Mouse (Mus musculus) CH12.LX (cell line): ENCODE data around the gene 4930442H23Rik. TPM values are rescaled to one million over a fixed set of nuclear protein-coding genes. Genes with fewer than 3 reads are reported as not detected.

Source experiments
- DNase-seq: peaks from one replicate; pipeline ENCODE4 v3.0.0-alpha.2; 2013; ENCODE audit errors: extremely low read depth
- H3K27ac ChIP-seq: 2 replicates; pipeline ENCODE4 v1.5.1; 2012; ENCODE audit warnings: low read depth, mild to moderate bottlenecking, control low read depth, moderate library complexity; ENCODE audit not compliant: insufficient read depth
- H3K27me3 ChIP-seq: replicated peaks from 2 replicates; pipeline ENCODE3; 2012; ENCODE audit warnings: inconsistent platforms
- H3K36me3 ChIP-seq, 2 experiments: replicated peaks in 1 of 2; 2 replicates each; pipeline versions ENCODE3 to v1.6.1; 2012; ENCODE audit warnings: inconsistent platforms in 1 of 2, low read length in 1 of 2, mild to moderate bottlenecking in 1 of 2, mixed read lengths in 1 of 2, moderate library complexity in 1 of 2; ENCODE audit not compliant: control insufficient read depth in 1 of 2, insufficient read depth in 1 of 2
- H3K4me1 ChIP-seq, 2 experiments: 2 replicates each; pipeline ENCODE4 v1.6.1; 2012; ENCODE audit warnings: inconsistent platforms in 1 of 2, moderate library complexity in 1 of 2; ENCODE audit not compliant: insufficient read depth in 2 of 2, control insufficient read depth in 1 of 2
- H3K4me2 ChIP-seq: 2 replicates; pipeline ENCODE4 v1.6.1; 2012; ENCODE audit warnings: low read depth, mild to moderate bottlenecking, control low read depth; ENCODE audit not compliant: poor library complexity, insufficient read depth, severe bottlenecking
- H3K4me3 ChIP-seq, 3 experiments: fragments of 150-350 bp in 1 of 3; sonication (generic) in 1 of 3; replicated peaks in 1 of 3; 2 replicates each; pipeline versions ENCODE3 to v1.5.1; 2011 to 2012; ENCODE audit warnings: low read depth in 2 of 3, low read length in 2 of 3, mild to moderate bottlenecking in 2 of 3, moderate library complexity in 2 of 3, control low read depth in 1 of 3, improper control_type of control experiment in 1 of 3, inconsistent platforms in 1 of 3, mixed read lengths in 1 of 3; ENCODE audit not compliant: poor library complexity in 1 of 3
- H3K79me2 ChIP-seq: replicated peaks from 2 replicates; pipeline ENCODE4 v1.6.1; 2012; ENCODE audit warnings: mild to moderate bottlenecking, moderate library complexity; ENCODE audit not compliant: control insufficient read depth, poor library complexity, insufficient read depth, severe bottlenecking; ENCODE audit errors: extremely low read depth
- H3K9ac ChIP-seq: 2 replicates; pipeline ENCODE4 v1.6.1; 2012; ENCODE audit warnings: low read depth, mild to moderate bottlenecking, control low read depth, moderate library complexity; ENCODE audit not compliant: insufficient read depth
- H3K9me3 ChIP-seq: replicated peaks from 2 replicates; pipeline ENCODE3; 2012; ENCODE audit warnings: low read length, inconsistent platforms, mixed read lengths
- BHLHE40 ChIP-seq: IDR thresholded peaks from 2 replicates; pipeline ENCODE4 v1.6.1; 2011; ENCODE audit warnings: mild to moderate bottlenecking, low read depth, low read length, improper control_type of control experiment
- CTCF ChIP-seq, 2 experiments: IDR thresholded peaks in 1 of 2; conservative IDR thresholded peaks in 1 of 2; 2 replicates each; pipeline ENCODE4 v1.5.1; 2011 to 2012; ENCODE audit warnings: low read depth in 2 of 2, low read length in 2 of 2, improper control_type of control experiment in 1 of 2, inconsistent platforms in 1 of 2, mild to moderate bottlenecking in 1 of 2, moderate library complexity in 1 of 2
- E2F4 ChIP-seq: IDR thresholded peaks from 2 replicates; pipeline ENCODE4 v1.6.1; 2011; ENCODE audit warnings: low read depth, low read length, improper control_type of control experiment; ENCODE audit not compliant: insufficient replicate concordance
- EP300 ChIP-seq: IDR thresholded peaks from 2 replicates; pipeline ENCODE4 v1.6.1; 2011; ENCODE audit warnings: low read length, improper control_type of control experiment
- IRF4 ChIP-seq: IDR thresholded peaks from 2 replicates; pipeline ENCODE4 v1.6.1; 2014; ENCODE audit warnings: low read depth, mild to moderate bottlenecking, inconsistent platforms, low read length, improper control_type of control experiment
- JUND ChIP-seq: conservative IDR thresholded peaks from 2 replicates; pipeline ENCODE4 v1.6.1; 2011; ENCODE audit warnings: low read depth, low read length, improper control_type of control experiment
- KAT2A ChIP-seq: IDR thresholded peaks from 2 replicates; pipeline ENCODE4 v1.6.1; 2012; ENCODE audit warnings: low read length, improper control_type of control experiment, inconsistent platforms; ENCODE audit not compliant: insufficient replicate concordance
- MAX ChIP-seq: IDR thresholded peaks from 2 replicates; pipeline ENCODE4 v1.6.1; 2011; ENCODE audit warnings: low read length, improper control_type of control experiment
- MXI1 ChIP-seq: IDR thresholded peaks from 2 replicates; pipeline ENCODE4 v1.6.1; 2011; ENCODE audit warnings: mild to moderate bottlenecking, low read depth, low read length, improper control_type of control experiment
- MYC ChIP-seq: IDR thresholded peaks from 2 replicates; pipeline ENCODE4 v1.6.1; 2011; ENCODE audit warnings: low read depth, mild to moderate bottlenecking, improper control_type of control experiment, low read length
- NELFE ChIP-seq: IDR thresholded peaks from 2 replicates; pipeline ENCODE4 v1.6.1; 2011; ENCODE audit warnings: low read depth, low read length, improper control_type of control experiment
- NRF1 ChIP-seq: IDR thresholded peaks from 2 replicates; pipeline ENCODE4 v1.6.1; 2014; ENCODE audit warnings: low read depth, mild to moderate bottlenecking, inconsistent platforms, low read length, improper control_type of control experiment, moderate library complexity
- POLR2A ChIP-seq: IDR thresholded peaks from 2 replicates; pipeline ENCODE4 v1.6.1; 2011; ENCODE audit warnings: low read depth, mild to moderate bottlenecking, improper control_type of control experiment, low read length
- RCOR1 ChIP-seq: conservative IDR thresholded peaks from 2 replicates; pipeline ENCODE4 v1.6.1; 2012; ENCODE audit warnings: low read depth, mild to moderate bottlenecking, inconsistent platforms, low read length, improper control_type of control experiment
- SIN3A ChIP-seq: IDR thresholded peaks from 2 replicates; pipeline ENCODE4 v1.6.1; 2012; ENCODE audit warnings: low read length, improper control_type of control experiment, inconsistent platforms
- SMC3 ChIP-seq: IDR thresholded peaks from 2 replicates; pipeline ENCODE4 v1.6.1; 2011; ENCODE audit warnings: low read depth, low read length, improper control_type of control experiment
- TBP ChIP-seq: conservative IDR thresholded peaks from 2 replicates; pipeline ENCODE4 v1.6.1; 2011; ENCODE audit warnings: low read depth, low read length, improper control_type of control experiment
- TCF12 ChIP-seq: IDR thresholded peaks from 2 replicates; pipeline ENCODE4 v1.6.1; 2014; ENCODE audit warnings: low read depth, mild to moderate bottlenecking, inconsistent platforms, low read length, improper control_type of control experiment
- USF1 ChIP-seq: IDR thresholded peaks from 2 replicates; pipeline ENCODE4 v1.6.1; 2014; ENCODE audit warnings: low read depth, mild to moderate bottlenecking, inconsistent platforms, low read length, improper control_type of control experiment
- ZC3H11A ChIP-seq: IDR thresholded peaks from 2 replicates; pipeline ENCODE4 v1.6.1; 2012; ENCODE audit warnings: low read depth, mild to moderate bottlenecking, inconsistent platforms, low read length, improper control_type of control experiment
- ZMIZ1 ChIP-seq: IDR thresholded peaks from 2 replicates; pipeline ENCODE4 v1.6.1; 2012; ENCODE audit warnings: low read depth, mild to moderate bottlenecking, inconsistent platforms, low read length, improper control_type of control experiment
- dilution Hi-C: fragments of 300-500 bp; cut with MboI; formaldehyde crosslinking; loops from 2 replicates; pipeline ENCODE4 v1.14.3; 2020; ENCODE audit warnings: low sequenced_read_pairs; ENCODE audit not compliant: extremely low pct_unique_long_range_greater_than_20kb, extremely low pct_ligation_motif_present
- in situ Hi-C: fragments of 300-500 bp; cut with MboI; formaldehyde crosslinking; loops from 3 replicates; pipeline ENCODE4 v1.14.3; 2019; ENCODE audit warnings: low sequenced_read_pairs, low pct_ligation_motif_present, low pct_unique_long_range_greater_than_20kb, mixed read lengths
- polyA plus RNA-seq: library from polyadenylated mRNA; unstranded; fragments of >175 nt; gene quantifications from 2 replicates; pipeline ENCODE4 v1.2.1, GENCODE M21; 2012; ENCODE audit warnings: low read depth; ENCODE audit not compliant: insufficient read length
- total RNA-seq, 2 experiments: library from RNA; depleted of rRNA; stranded (reverse); fragments of 300-350 nt in 1 of 2; fragments of >200 nt in 1 of 2; gene quantifications; 2 replicates each; pipeline ENCODE4 v1.2.3; 2012 to 2014

The 4930442H23Rik gene
- total and polyA plus RNA-seq, 3 experiments: 0.27 TPM; not detected in 2

- Histone ChIP-seq H3K27me3 (no peaks in the 10 kb centered on the region), H3K4me1 (peaks cover 18 to 31% of the 10 kb centered on the region in 2 experiments), H3K36me3 (peaks cover 25 to 28% of the 10 kb centered on the region in 2 experiments), H3K4me3 (peak overlapping the region in 1 of 3 experiments; percentile 28), H3K9me3 (no peaks in the 10 kb centered on the region), H3K9ac (0 out of 2 replicates have a peak overlapping the region, but pooled peaks have one; percentile 9), H3K79me2 (peaks cover 33% of the 10 kb centered on the region)
- TF ChIP-seq USF1 (no peak), MAX (peak; percentile 84), NELFE (peak; percentile 26; the same call in 1 of the 2 replicates), MYC (peak; percentile 86), ZMIZ1 (no peak), ZC3H11A (peak; percentile 73), TCF12 (no peak), NRF1 (peak; percentile 64), SIN3A (peak; percentile 68), SMC3 (peak; percentile 95), KAT2A (no peak), E2F4 (0 out of 2 replicates have a peak, but pooled peaks have one; percentile 31), CTCF (conservative IDR thresholded peaks at IDR 0.05 in 1 of 2, IDR thresholded peaks at IDR 0.05 in 1 of 2; ENCODE audit: low read depth in 2 of 2, low read length in 2 of 2) (peak; percentile 82 to 96), MXI1 (0 out of 2 replicates have a peak, but pooled peaks have one; percentile 40), IRF4 (0 out of 2 replicates have a peak, but pooled peaks have one; percentile 15), BHLHE40 (peak; percentile 63; the same call in 1 of the 2 replicates), TBP (no peak)
- TF ChIP-seq, all 38 proteins: peak for 12
- Histone ChIP-seq H3K27ac (no peak overlapping the region), H3K4me2 (peak overlapping the region; percentile 74)
- dilution Hi-C loops (no loop called here), in situ Hi-C loops (loop anchor here (5.0 to 10.0 kb wide), 2 partner anchors 100 to 177 kb away; partner anchors contain the start of gene Thop1)
- peak; percentile 83 for DNase-seq
These were observed 8.9 kb downstream of the 4930442H23Rik start for GRCm38 (mm10) chr10:81174617-81175344.

DNA sequence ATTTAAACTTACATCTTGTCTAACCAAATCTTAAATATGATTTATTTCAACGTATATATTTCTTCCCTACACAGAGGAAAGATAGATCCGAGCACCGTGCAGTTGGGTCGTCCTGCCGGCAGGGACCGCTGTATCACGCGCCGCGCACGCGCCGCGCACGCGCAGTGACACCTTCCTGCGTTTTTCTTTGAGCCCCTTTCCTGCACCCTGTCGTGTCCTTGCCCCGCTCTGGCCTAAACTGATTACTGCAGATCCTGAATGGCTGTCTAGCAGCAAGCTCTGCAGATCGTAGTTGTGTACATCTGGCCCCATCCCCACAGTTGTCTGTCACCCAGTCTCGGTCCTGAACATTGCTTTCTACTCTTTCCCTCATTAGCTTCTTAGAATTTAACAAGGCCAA, 10.5 kb downstream of the 4930442H23Rik start:
- in situ Hi-C loops (loop anchor here (5.0 to 10.0 kb wide), 2 partner anchors 98 to 176 kb away; partner anchors contain the start of gene Thop1), dilution Hi-C loops (no loop called here)
- no peaks in the 10 kb centered on the region for H3K27me3 ChIP-seq

More for the DNA sequence above, 10.5 kb downstream of the 4930442H23Rik start:
- no peaks in the 10 kb centered on the region for H3K9me3 ChIP-seq
- H3K4me2 ChIP-seq: no peak overlapping the region
- peak overlapping the region; percentile 34 for H3K9ac ChIP-seq
- H3K79me2 ChIP-seq: peaks cover 16% of the 10 kb centered on the region
- no peak for DNase-seq
- H3K4me3 ChIP-seq: no peak overlapping the region
- no peak overlapping the region for H3K27ac ChIP-seq
- TF ChIP-seq CTCF (conservative IDR thresholded peaks at IDR 0.05 in 1 of 2, IDR thresholded peaks at IDR 0.05 in 1 of 2; ENCODE audit: low read depth in 2 of 2, low read length in 2 of 2) (peak in 1 of 2 experiments; percentile 45; a peak in 2 of 4 replicates), NELFE (0 out of 2 replicates have a peak, but pooled peaks have one; percentile 16), BHLHE40 (peak; percentile 78), JUND (no peak), RCOR1 (no peak), POLR2A (peak; percentile 30; the same call in 1 of the 2 replicates), MYC (no peak), NRF1 (peak; percentile 87), EP300 (no peak)
- peaks cover 8 to 11% of the 10 kb centered on the region in 2 experiments for H3K36me3 ChIP-seq
- peaks cover 5 to 23% of the 10 kb centered on the region in 2 experiments; a peak in 3 of 4 replicates for H3K4me1 ChIP-seq
